Mouse (Mus musculus) heart, embryonic 12.5 days (tissue): ENCODE data around the gene Bnc1. TPM values are rescaled to one million over a fixed set of nuclear protein-coding genes. Genes with fewer than 3 reads are reported as not detected.
A peak's percentile ranks its signal among the peaks of the same experiment; 100 is the strongest.

Experiments
- ATAC-seq: fragments of 200-750 bp; cut with Nextera tagmentation; 2 replicates; pipeline ENCODE4 v1.8.0; 2017; ENCODE audit warnings: moderate TSS enrichment, moderate library complexity; ENCODE audit not compliant: insufficient number of reproducible peaks, low FRiP score
- H3K27ac ChIP-seq: fragments of 300-500 bp; sonication (generic); 2 replicates; pipeline ENCODE4 v1.5.1; 2016; ENCODE audit warnings: mild to moderate bottlenecking, moderate library complexity; ENCODE audit not compliant: poor library complexity, severe bottlenecking
- H3K27me3 ChIP-seq: fragments of 300-500 bp; sonication (generic); replicated peaks from 2 replicates; pipeline ENCODE4 v1.6.1; 2016; ENCODE audit warnings: mild to moderate bottlenecking, moderate library complexity
- H3K36me3 ChIP-seq: fragments of 300-500 bp; sonication (generic); 2 replicates; pipeline ENCODE4 v1.6.1; 2016; ENCODE audit warnings: mild to moderate bottlenecking, moderate library complexity
- H3K4me1 ChIP-seq: fragments of 300-500 bp; sonication (generic); replicated peaks from 2 replicates; pipeline ENCODE4 v1.6.1; 2016; ENCODE audit warnings: mild to moderate bottlenecking
- H3K4me2 ChIP-seq: fragments of 300-500 bp; sonication (generic); 2 replicates; pipeline ENCODE4 v1.6.1; 2016; ENCODE audit warnings: mild to moderate bottlenecking, moderate library complexity
- H3K4me3 ChIP-seq: fragments of 300-500 bp; sonication (generic); 2 replicates; pipeline ENCODE4 v1.5.1; 2016; ENCODE audit warnings: mild to moderate bottlenecking
- H3K9ac ChIP-seq: fragments of 300-500 bp; sonication (generic); 2 replicates; pipeline ENCODE4 v1.6.1; 2016; ENCODE audit warnings: mild to moderate bottlenecking, moderate library complexity
- H3K9me3 ChIP-seq: fragments of 300-500 bp; sonication (generic); replicated peaks from 2 replicates; pipeline ENCODE4 v1.6.1; 2016; ENCODE audit warnings: mild to moderate bottlenecking, moderate library complexity
- WGBS: fragments of 180-500 bp; shearing (Covaris S2); methylation state at CpG from one replicate; pipeline ENCODE4 v1.1.7; 2016; 5-methylcytosine and 5-hydroxymethylcytosine counted together
- polyA plus RNA-seq: library from polyadenylated mRNA; unstranded; fragments of >200 nt; fragmentation: Nextera tagmentation; extraction: Ambion mirVana; gene quantifications from 2 replicates; pipeline ENCODE4 v1.2.1, GENCODE M21; 2016

The Bnc1 gene
- polyA plus RNA-seq, 1 experiment from 2014 or later, result 9.6 TPM

DNA sequence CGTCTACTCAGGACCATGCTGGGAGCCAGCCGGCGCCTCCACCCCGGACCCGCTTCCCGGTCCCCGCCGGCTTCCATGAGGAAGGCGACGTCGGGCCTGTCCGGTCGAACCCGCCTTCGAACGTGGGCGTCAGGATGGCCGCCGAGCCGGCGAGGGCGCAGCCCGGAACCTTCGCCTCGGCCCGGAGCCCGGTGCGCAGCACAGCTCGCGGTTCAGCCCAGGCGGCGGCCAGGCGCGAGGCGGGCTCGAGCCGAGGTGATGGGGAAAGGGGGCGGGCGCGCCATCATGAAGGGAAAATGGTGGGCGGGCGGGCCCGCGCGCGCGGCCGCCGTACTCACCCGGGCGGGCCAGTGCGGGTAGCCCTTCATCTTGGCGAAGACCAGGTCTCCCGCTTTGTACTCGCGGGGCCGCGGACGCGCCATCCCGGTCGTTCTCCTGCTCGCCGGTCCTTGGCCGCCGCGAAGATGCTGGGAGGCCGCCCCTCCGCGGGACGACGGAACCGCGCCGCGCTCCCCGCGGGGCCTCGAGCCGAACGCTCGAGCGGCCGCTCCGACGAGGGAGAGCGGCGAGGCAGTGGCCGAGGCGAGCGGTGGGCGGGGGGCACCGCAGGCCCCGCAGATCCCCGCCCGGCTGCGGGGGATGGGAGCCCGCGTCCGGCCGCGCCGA, 58.4 kb downstream of the Bnc1 start:
- peaks cover 18% of the 10 kb centered on the region for H3K27me3 ChIP-seq
- peak overlapping the region; percentile 84 for H3K4me2 ChIP-seq
- H3K9me3 ChIP-seq, result no peaks in the 10 kb centered on the region
- H3K9ac ChIP-seq, result peak overlapping the region; percentile 83
- H3K27ac ChIP-seq, result peak overlapping the region; percentile 29
- no peaks in the 10 kb centered on the region for H3K36me3 ChIP-seq
- peak overlapping the region; percentile 68 for H3K4me3 ChIP-seq
- H3K4me1 ChIP-seq, result peaks cover 8% of the 10 kb centered on the region; the same call in 1 of the 2 replicates
- WGBS, result under 1% methylated on average over 89 of the region's 103 CpGs
- peak; percentile 76 for ATAC-seq

DNA sequence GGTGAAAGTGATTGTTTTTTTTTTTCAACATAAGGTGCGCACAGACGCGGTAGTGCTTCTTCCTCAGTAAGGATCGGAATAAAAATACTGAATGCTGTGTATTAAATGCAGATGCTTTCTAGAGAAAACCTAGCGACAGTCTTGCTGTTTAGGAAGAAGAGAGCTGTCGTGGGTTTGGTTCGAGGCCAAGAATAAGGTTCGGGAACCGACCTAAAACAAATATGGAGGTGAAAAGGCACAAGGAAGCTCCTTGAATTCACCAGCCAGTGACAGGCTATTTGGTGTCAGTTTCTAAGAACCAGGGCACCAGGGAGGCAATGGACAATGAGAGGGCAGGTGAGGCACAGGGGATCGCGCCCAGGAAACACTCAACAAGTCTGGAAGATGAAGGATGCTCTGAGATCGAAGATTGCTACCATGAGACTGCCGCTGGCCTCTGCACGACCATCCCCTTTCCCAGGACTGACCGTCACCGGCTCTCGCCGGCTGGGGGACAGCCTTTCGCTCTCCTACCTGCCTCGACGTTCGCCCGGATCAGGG, 59.0 kb downstream of the Bnc1 start:
- Histone ChIP-seq H3K36me3 (no peaks in the 10 kb centered on the region), H3K9me3 (no peaks in the 10 kb centered on the region), H3K4me1 (peaks cover 13% of the 10 kb centered on the region), H3K27ac (peak overlapping the region; percentile 29; the same call in 1 of the 2 replicates), H3K4me3 (peak overlapping the region; percentile 68), H3K27me3 (peaks cover 18% of the 10 kb centered on the region), H3K9ac (peak overlapping the region; percentile 83), H3K4me2 (peak overlapping the region; percentile 84)
- WGBS, result 10% methylated on average over 23 of the region's 23 CpGs
- ATAC-seq, result 0 out of 2 replicates have a peak, but pooled peaks have one; percentile 7

DNA sequence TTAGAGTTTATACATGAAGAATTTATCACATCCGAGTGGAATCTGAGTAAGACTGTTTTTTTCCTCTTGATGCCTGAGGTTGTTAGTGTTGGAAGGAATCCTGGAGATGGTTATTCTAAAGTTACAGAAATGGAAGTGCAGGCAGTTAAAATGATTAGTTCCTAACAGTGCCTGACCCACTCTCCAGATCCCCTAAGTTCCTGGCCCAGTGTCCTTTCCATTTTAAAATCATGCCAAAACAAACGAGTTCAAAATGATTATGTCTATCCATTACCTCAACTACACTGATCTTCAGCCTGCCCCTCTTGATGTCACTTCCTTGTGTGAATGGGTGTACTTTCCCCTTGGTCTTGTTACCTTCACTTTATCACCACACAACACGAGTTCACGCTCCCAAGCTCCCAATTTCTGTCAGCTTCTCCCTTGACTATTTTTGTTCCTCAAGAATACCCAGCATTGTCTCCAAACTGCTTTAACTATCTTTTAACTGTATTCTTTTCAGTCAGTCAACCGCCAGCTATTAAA, 59.5 kb downstream of the Bnc1 start:
- ATAC-seq, result no peak
- Histone ChIP-seq H3K4me1 (peaks cover 14% of the 10 kb centered on the region), H3K36me3 (no peaks in the 10 kb centered on the region), H3K27me3 (peaks cover 16% of the 10 kb centered on the region), H3K4me2 (peak overlapping the region; percentile 84), H3K9ac (peak overlapping the region; percentile 34), H3K4me3 (peak overlapping the region; percentile 68), H3K27ac (no peak overlapping the region), H3K9me3 (no peaks in the 10 kb centered on the region)
- WGBS, result 36% methylated on average over 5 of the region's 5 CpGs

DNA sequence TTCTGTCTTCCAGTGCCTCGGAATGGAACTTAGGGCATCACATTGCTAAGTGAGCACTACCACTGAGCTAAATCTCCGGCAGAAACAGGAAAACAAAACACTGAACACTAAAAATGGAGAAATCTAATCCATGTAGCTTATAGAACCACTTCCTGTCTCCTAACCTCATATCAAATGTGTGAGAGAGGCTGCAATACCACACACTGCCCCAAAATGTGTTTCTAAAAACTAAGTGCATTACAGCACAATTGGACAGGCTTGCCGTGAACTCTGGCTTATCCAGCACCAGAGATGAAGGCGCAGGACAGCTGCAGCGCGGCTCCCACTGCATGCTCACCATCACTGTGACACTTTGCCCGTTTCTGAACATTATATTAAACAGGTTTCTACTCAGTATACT, 63.1 kb downstream of the Bnc1 start:
- 68% methylated on average over 7 of the region's 7 CpGs for WGBS
- Histone ChIP-seq H3K9ac (no peak overlapping the region), H3K27me3 (no peaks in the 10 kb centered on the region), H3K9me3 (no peaks in the 10 kb centered on the region), H3K36me3 (no peaks in the 10 kb centered on the region), H3K27ac (no peak overlapping the region), H3K4me3 (no peak overlapping the region), H3K4me1 (peaks cover 18% of the 10 kb centered on the region), H3K4me2 (no peak overlapping the region)
- no peak for ATAC-seq

DNA sequence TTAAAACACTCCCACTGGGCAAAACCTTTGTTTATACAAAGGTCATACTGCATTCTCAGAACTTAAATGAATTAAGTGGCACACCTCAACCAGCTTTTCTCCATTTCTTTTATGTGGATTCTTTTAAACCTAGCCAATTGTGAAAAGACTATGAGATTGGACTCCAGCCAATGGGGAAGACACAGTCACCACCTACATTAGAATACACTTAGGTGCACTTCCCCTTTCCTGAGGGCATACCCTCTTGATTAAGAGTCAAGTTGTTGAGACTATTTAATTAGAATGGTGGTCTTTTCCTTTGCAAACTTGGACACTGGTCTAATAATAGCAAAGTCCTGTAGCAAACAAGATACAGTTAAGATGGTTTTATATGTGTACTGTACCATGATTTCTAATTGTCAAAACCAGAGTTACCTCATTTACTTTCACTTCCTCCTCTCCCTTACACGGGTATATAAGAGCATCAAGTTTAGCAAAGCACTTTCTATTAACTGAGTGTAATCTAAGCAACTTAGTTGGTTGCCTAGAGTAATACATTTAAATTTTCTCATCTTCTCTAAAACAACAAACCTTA, 70.6 kb downstream of the Bnc1 start:
- no peak overlapping the region for H3K4me2 ChIP-seq
- no peak overlapping the region for H3K27ac ChIP-seq
- ATAC-seq, result no peak
- no peaks in the 10 kb centered on the region for H3K9me3 ChIP-seq
- H3K4me1 ChIP-seq, result no peaks in the 10 kb centered on the region
- no peaks in the 10 kb centered on the region for H3K27me3 ChIP-seq
- H3K9ac ChIP-seq, result no peak overlapping the region
- WGBS, result 68% methylated on average over 1 of the region's 1 CpGs
- no peak overlapping the region for H3K4me3 ChIP-seq
- no peaks in the 10 kb centered on the region for H3K36me3 ChIP-seq

DNA sequence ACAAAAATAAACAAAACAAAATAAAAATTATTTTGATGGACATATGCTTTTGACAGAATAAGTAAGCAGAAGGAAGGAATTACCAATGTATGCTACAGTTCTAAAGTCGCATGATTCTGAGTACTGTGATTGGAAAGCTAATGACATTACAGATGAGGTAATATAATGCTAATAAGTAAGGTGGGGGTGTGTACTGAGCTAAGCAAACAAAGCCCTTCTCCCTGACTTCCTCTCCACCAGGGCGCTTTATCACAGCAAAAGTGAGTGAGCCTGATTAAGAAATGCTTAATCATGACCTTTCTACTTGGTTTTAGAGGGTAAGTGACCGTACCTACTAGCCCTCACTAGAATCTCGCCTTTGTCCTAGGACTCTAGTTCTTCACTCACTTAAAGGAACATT, 71.8 kb downstream of the Bnc1 start:
- no peaks in the 10 kb centered on the region for H3K9me3 ChIP-seq
- no peak overlapping the region for H3K4me2 ChIP-seq
- H3K4me3 ChIP-seq, result no peak overlapping the region
- H3K4me1 ChIP-seq, result no peaks in the 10 kb centered on the region
- no peaks in the 10 kb centered on the region for H3K36me3 ChIP-seq
- H3K27me3 ChIP-seq, result no peaks in the 10 kb centered on the region
- no peak overlapping the region for H3K9ac ChIP-seq
- ATAC-seq, result no peak
- no peak overlapping the region for H3K27ac ChIP-seq
- 61% methylated on average over 4 of the region's 4 CpGs for WGBS

DNA sequence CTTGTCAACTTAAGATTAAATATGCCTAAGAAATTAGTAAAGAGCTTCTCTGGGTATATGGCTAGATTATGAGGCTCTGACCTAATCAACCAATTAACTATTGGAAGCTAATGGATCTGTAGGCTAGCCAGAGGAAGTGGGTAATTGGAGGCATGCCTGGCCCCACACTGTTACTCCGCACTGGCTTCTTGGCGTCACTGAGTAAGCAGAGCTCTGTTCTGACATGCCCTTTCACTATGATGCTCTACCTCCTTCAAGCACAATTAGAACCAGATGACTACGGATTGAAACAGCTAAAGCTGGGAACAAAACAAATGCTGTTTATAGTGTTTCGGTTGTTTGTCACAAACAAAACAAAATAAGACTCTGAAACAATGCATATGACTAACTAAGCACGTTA, 73.8 kb downstream of the Bnc1 start:
- Histone ChIP-seq H3K9ac (no peak overlapping the region), H3K4me2 (no peak overlapping the region), H3K36me3 (no peaks in the 10 kb centered on the region), H3K4me3 (no peak overlapping the region), H3K27ac (no peak overlapping the region), H3K4me1 (no peaks in the 10 kb centered on the region), H3K27me3 (no peaks in the 10 kb centered on the region), H3K9me3 (no peaks in the 10 kb centered on the region)
- no peak for ATAC-seq
- WGBS, result 74% methylated on average over 5 of the region's 5 CpGs

Other genes starting within 250 kb of the Bnc1 start
- 82.4 and 84.5 TPM in 2 replicates for gene Ramac, start 229.4 kb downstream of the Bnc1 start, polyA plus RNA-seq
- 36.8 and 37.5 TPM in 2 replicates for gene 3110040N11Rik, start 202.8 kb downstream of the Bnc1 start, polyA plus RNA-seq
- 111 and 114 TPM in 2 replicates for gene Btbd1, start 162.9 kb downstream of the Bnc1 start, polyA plus RNA-seq
- not detected in 2 replicates for gene Gm10160, start 136.5 kb downstream of the Bnc1 start, polyA plus RNA-seq
- gene Tm6sf1, start 133.3 kb downstream of the Bnc1 start, polyA plus RNA-seq, result 25.0 and 26.8 TPM in 2 replicates
- gene Hdgfl3, start 57.8 kb downstream of the Bnc1 start, polyA plus RNA-seq, result 15.1 and 15.2 TPM in 2 replicates
- gene Sh3gl3, start 181.5 kb upstream of the Bnc1 start, polyA plus RNA-seq, result 5.4 and 6.4 TPM in 2 replicates